Mouse (Mus musculus) CH12.LX (cell line): ENCODE measurements at regions not wholly inside any gene's neighbourhood (a gene's known extent, or its start where the extent isn't known, plus 50 kb on each side); places are given as distances from the start of the nearest gene placed in this dataset.

Experiments used
- SMC3 ChIP-seq: IDR thresholded peaks from 2 replicates; pipeline ENCODE4 v1.6.1; 2011; ENCODE audit warnings: low read depth, low read length, improper control_type of control experiment
- ZKSCAN1 ChIP-seq: IDR thresholded peaks from 2 replicates; pipeline ENCODE4 v1.6.1; 2012; ENCODE audit warnings: low read depth, inconsistent platforms, low read length, improper control_type of control experiment, borderline replicate concordance

- TF ChIP-seq ZKSCAN1 (no peak), SMC3 (no peak)
These were observed 131.0 kb upstream of the Rgs17 start for GRCm38 (mm10) chr10:6053207-6053606.
